Mouse (Mus musculus): ENCODE measurements at regions not wholly inside any gene's neighbourhood (a gene's known extent, or its start where the extent isn't known, plus 50 kb on each side); places are given as distances from the start of the nearest gene placed in this dataset.
A peak's percentile ranks its signal among the peaks of the same experiment; 100 is the strongest.

DNA sequence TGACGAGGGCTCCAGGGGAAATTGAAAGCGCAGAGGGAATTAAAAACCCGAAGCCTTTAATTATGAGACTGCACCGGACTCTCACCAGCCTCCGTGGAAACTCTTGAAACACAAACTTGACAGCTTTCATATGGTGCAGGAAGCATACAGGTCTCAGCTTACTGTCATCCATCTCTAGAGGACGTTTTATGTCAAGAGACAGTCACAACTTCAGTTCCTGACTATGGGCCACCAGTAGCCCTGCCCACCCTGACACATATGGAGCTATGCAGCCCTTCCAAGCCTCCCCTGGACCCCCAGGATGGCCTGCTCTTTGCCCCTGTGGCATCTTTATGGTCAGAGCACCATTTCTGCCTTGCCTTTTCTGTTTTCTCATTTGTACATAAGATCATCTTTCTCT lies 530.0 kb downstream of the Vrk1 start:
- ATAC-seq (ENCODE audit: insufficient number of reproducible peaks, low FRiP score, low TSS enrichment) = no peak

DNA sequence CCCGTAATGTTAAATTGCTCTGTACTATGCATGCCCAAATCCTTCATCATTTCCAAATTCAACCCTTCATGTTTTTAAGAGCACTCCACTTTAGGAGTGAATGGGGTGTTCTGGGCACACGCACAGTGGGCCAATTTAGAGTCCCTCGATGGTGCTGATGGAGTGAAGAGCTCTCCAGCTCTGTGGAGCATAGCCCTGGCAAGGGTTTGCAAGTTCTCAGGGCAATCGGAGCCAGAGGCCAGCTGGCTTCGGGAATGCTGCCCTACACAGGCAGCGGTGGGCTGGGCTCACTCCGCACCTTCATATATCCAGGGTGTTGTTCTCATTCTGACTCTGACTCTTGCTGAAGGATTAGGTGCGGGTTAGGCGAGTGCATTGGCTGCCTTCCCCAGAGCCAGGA lies 549.5 kb downstream of the Vrk1 start:
- ATAC-seq (ENCODE audit: insufficient number of reproducible peaks, low FRiP score, low TSS enrichment) = no peak

DNA sequence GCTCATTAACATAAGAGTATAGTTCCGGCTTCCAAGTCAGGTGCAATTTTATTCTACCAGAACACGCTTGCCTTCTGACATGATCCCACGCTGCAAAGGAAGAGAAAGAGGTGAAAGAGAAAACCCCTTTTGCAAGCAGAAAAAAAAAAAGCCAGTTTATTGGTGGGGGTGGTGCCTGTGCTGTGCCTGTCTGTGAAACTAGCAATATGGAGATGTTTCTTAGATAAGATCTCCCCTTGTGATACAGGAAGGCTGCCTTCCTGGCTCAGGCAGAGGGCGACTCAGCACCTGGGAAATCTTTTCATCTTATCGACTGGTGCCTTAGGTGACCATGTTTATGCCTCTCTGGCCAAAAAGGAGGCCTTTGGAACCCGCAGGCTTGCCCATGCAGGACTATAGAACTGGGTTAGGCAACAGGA lies 555.2 kb downstream of the Vrk1 start:
- ATAC-seq (ENCODE audit: insufficient number of reproducible peaks, low FRiP score, low TSS enrichment) = no peak

DNA sequence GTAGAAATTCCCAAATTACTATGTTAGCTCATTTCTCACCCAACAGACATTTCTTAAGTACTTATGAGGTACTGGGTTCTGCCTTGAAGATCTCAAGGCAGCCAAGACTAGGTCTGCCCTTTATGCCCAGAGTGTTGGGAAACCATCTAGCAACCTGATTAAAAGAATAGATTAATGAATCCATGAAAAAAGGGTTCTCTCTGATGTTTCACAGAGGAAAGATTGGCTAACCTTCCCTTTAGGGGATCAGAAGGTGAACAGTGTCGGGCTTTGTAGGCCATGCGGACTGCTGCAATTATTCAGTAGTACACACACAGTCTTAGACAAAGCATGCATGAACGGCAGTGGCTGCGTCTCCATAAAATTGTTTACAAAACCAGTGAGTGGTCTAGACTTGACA lies 556.3 kb downstream of the Vrk1 start:
- ATAC-seq (ENCODE audit: insufficient number of reproducible peaks, low FRiP score, low TSS enrichment) = no peak

DNA sequence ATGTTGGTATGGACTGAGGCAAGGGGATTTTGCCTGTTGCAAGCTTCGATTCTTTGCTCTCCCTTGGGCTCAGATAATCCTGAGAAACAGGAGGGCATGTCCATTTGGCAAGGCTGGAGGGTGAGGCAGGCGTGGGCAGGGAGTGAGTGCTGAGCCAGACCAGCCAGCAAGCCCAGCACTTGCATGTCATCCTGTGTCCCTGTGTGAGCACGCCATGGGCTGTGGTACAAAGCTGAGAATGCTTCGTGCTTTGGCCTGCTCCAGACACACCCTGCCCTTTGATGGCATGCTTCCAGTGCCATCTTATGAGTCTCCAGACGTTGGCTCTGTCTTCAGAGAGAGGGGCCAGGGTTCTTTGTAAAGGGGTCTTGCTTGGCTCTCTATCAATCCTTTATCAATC lies 557.1 kb downstream of the Vrk1 start:
- ATAC-seq (ENCODE audit: insufficient number of reproducible peaks, low FRiP score, low TSS enrichment) = no peak

DNA sequence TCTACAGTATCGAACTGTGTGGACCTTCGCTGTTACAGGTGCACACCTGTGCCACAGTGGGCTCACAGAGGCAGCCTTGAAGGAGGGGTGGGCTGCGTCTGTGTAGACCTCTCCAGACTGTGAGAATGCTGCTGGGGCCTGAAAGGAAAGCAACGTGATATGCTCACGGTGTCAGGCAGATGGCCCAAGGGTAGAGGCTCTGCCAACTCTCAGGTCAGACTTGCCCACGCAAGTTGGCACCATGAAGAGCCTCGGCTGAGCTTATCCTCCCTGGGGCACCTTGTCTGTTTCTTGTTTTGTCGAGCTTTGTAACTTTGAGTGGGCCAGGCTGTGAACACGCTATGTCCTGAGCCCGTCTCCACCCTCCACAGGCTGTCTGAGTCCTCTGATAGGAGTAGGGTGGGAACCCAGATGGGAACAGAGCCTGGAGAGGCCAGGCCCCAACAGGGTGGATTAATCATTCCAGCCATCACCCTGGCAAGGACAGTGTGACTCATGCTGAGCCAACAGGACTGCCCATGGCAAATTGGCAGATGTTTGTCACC lies 558.6 kb downstream of the Vrk1 start:
- ATAC-seq (ENCODE audit: insufficient number of reproducible peaks, low FRiP score, low TSS enrichment) = no peak

DNA sequence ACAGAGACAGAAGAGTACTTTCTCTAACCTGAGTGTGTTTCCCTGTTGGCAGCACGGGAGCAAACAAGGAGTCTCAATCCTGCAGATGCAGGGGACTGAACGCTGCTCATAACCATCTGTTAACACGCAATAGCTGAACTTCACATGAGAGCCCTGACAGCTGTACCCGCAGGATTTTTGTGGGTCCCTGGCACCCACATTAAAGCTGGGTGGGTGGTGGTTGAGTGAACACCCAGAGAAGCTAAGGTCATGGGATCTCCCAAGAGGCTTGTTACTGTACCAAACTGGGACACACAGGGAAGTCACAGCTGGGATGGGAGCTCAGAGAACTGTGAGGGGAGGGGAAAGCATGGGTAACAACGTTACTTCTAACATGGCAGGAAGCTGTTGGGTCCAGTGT lies 562.9 kb downstream of the Vrk1 start:
- no peak for ATAC-seq (ENCODE audit: insufficient number of reproducible peaks, low FRiP score, low TSS enrichment)

DNA sequence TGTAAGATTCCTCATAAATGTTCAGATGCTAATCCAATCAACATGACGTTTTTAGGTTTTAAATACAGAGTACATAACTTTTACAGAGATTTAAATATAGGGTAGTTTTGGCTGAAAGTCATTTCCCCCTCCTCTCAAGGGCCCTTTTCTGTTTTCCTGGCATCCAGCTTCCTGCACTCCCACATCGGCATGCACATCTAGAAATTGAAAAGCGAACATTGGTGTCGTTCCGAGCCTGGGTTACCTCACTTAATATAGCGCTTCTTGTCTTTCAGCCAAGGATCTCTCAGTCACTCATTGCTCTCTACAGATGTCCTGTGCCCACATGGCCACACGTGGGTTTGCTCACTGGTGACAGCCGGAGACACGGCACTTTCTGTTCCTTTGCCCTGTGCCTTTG lies 572.7 kb downstream of the Vrk1 start:
- no peak for ATAC-seq (ENCODE audit: insufficient number of reproducible peaks, low FRiP score, low TSS enrichment)

DNA sequence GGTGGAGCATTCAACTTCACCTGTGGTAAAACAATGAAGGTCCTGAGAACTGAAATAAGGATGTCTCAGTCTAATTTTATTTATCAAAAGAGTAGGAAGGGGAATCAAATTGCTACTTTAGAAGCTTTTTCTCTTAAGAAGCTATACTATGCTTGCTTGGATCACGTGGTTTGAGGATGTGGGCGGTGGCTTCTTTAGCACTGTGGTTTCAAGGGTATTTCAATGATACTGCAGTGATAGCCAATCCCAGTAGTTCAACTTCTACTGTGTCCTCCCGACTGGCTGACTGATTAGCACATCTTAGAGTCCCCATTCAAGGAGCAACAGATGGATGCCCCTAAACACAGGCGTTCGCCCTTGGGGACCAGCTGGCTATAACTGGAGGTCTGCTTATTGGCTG lies 575.6 kb downstream of the Vrk1 start:
- ATAC-seq (ENCODE audit: insufficient number of reproducible peaks, low FRiP score, low TSS enrichment) = no peak

DNA sequence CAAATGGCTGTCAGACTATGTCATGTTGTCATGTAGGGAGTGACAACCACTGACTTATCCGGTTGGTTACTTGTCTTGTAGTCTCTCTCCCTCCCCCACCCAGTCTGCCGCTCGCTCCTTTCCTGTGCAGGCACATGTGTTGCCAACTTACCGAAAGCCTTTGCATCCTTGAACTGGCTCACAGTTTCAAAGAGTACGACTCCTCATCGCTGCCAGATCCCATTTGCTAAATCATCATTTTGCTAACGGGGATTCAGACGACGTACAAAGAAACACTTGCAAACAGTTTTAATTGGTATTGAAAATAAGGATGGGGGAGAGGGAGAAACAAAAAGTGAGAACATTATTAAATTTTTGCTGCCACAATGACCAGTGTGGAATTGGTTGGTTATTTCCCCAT lies 582.7 kb downstream of the Vrk1 start:
- no peak for ATAC-seq (ENCODE audit: insufficient number of reproducible peaks, low FRiP score, low TSS enrichment)

DNA sequence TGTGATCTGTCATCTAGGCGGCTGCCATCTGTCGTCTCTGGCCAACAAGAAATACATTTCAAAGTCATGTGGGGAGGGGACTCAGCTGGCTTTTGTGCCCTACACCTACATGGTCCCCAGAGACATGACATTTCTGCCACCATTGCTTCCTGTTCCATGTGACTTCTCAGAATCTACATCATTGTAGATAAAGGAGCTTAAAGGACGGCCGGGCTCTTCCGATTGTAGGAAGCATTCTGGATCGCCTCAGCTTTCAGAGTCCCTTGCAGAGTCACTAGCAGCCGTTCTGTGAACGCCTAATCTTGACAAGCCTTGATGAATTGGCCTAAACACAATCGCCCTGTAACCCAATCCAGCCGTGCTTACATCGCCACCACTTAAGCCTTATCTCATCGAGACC lies 587.6 kb downstream of the Vrk1 start:
- no peak for ATAC-seq (ENCODE audit: insufficient number of reproducible peaks, low FRiP score, low TSS enrichment)

DNA sequence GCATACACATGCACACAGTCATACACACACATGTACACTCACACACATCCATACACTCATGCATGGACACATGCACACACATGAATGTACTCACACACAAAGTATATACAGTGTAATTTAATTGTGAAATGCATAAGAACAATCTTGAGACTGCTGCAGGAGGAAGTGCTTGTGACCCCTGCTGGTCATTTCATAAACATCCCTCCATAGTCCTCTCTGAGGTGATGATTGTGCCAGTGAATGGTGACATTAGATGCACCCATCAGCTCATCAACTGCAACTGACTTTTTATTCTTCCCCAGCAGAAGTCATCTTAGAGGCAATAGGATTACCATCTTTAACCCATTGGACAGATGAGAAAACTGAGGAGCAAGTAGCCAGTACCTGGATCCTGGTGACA lies 597.2 kb downstream of the Vrk1 start:
- no peak for ATAC-seq (ENCODE audit: insufficient number of reproducible peaks, low FRiP score, low TSS enrichment)

DNA sequence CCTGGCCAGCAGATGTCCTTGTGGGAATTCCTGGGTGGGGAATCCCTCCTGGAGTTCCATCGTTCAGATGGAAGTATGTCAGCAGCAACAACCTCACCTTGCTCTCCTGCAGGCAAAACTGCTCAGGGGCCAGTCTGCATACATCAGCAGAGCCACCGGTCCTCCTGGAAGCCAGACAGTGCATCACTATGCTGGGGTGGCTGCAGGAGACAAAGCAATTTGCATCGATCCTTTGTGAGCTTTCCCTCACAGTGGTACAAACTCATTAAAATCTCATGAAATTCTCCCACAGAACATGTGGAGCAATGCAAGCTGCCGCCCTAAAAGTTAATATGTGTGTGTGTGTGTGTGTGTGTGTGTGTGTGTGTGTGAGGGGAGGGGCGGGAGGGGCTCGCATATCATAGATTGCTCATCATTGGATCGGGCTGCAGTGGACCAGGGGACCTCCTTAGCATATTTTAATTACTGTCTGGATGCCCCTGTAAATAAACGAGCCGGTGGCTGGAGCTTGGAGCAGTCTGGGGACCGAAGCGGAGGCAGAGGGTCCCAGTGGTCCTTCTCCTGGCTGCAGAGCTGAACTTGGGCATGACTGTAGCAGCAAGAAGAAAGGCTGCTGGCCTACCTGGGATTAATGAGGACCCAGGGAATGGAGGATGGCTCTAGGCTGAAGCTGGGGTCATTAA lies 597.8 kb downstream of the Vrk1 start:
- no peak for ATAC-seq (ENCODE audit: insufficient number of reproducible peaks, low FRiP score, low TSS enrichment)

DNA sequence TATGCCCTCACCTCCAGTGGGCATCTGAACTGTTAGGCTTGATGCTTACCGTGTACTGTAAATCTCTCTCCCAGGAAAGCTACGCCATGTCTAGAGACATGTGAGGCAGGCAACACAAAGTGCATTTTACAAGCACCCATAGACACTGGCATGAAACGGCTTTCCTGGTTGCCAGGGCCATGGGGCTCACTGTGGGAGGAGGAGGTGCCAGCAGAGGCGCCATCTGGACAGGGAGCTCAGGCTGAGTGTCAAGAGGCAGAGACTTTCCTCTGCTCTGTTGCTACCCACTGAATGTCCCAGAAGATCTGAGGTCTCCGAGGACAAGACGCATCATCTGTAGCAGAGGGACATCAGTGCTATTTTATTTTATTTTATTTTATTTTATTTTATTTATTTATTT lies 608.7 kb downstream of the Vrk1 start:
- peak; percentile 63 for ATAC-seq (ENCODE audit: insufficient number of reproducible peaks, low FRiP score, low TSS enrichment)

DNA sequence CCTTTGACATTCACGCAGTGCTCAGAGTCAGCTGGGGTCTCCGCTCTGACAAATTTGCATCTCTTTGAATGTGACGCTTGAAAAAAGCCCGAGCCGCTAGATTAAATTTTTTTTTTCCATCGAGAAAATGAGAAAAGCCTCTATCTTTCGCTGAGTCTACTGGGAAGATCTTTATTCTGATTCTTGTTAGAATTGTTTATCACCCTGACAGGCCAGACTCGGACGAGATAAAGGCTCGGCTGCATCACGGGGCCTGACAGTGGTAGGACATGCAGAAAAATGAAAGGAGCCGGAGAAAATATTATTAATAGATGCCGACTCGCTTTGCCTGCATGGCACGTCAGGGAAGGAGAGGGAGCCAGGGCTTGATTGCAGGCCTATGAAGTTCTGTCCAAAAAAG lies 616.8 kb downstream of the Vrk1 start:
- no peak for ATAC-seq (ENCODE audit: insufficient number of reproducible peaks, low FRiP score, low TSS enrichment)

DNA sequence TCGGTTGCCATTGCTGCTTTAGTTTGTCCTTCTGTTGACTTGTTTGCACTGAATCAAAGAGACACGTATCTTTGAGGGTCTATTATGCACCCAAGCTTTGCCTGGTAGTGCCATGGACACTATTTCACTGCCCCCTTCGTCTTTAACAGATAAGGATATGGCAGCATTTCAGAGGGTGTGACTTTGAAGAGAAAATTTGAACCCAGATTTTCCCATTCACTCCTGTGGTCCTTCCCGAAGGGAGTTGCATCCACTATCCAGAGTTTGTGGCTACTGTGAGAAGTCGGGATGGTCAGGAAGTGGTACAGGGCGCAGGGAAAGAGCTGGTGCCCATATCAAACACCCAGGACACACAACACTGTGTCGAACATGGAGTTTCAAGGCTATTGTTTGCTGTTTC lies 622.5 kb downstream of the Vrk1 start:
- ATAC-seq (ENCODE audit: insufficient number of reproducible peaks, low FRiP score, low TSS enrichment) = no peak

DNA sequence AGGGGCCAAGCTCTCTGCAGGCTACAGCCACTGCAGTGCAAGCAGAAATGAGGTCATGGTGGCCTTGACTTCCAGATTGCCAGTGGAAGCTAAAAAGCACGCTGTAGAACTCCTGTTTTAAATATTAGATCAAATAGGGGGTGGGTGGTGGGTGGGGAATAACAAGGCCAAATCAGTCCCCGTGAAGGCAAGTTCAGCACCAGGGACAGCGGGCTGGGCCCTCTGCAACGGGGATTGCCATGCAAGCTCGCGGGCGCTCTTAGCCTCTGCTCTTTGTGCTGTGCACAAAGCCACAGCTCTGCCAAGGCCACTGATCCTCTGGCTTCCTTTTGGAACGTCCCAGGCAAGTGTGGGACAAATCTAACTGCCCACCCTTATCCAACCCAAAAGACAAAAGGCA lies 623.1 kb downstream of the Vrk1 start:
- ATAC-seq (ENCODE audit: insufficient number of reproducible peaks, low FRiP score, low TSS enrichment) = no peak

DNA sequence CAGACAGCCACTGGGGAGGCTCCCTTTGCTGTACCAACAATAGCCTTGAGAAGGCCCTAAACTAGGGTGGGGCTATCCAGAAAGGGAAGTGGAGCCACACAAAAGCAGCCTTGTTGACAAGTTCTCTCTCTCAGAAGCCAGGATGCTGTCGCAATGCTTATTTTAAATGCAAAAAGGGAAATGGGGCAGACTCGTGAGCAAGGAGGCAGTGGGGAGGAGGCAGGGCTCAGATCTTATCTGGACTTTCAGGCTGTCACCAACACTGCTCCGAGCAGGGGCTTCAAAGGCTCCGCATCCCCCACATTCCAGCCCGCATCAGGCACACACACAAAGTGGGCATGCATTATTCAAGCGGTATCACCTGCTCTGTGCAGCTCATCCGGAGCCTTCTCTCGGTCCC lies 648.3 kb downstream of the Vrk1 start:
- no peak for ATAC-seq (ENCODE audit: insufficient number of reproducible peaks, low FRiP score, low TSS enrichment)

DNA sequence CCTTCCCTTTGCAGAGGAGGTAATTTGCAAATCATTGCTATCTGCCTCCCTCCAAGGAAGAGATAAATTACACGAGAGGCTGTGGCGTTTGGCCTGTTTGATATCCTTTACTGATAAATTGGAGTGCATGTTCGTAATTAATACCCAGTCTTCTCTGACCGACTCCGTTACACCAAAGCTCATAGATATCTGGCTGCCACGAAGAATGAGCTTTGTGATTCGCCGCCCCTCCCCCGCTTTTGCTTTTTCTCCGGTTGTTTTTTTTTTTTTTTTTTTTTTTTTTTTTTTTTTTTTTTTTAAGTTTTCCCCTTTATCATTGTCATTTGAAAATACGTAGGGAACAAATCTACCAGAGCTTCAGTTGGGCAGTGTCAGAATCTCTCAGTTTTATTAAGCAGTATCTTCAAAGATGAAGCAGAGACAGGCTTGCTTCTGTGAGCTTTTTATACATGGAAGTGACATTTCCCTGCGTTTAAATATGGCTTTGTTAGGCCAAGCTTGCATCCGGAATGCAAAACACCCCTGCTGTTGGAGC lies 663.3 kb downstream of the Vrk1 start:
- ATAC-seq (ENCODE audit: insufficient number of reproducible peaks, low FRiP score, low TSS enrichment) = no peak

DNA sequence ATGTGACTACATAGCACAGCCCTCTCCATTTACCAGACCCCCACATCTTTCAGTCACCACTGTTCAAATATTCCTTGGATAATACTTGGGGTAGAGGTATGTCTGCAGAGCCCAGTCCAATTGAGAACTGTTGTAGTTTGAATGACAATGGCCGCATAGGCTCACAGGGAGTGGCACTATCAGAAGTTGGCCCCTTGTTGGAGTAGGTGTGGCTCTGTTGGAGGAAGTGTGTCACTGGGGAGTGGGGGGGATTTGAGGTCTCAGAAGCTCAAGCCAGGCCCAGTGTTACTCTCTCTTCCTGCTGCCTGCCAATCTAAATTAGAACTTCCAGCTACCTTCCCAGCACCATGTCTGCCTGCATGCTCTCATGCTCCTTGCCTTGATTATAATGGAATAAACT lies 664.7 kb downstream of the Vrk1 start:
- no peak for ATAC-seq (ENCODE audit: insufficient number of reproducible peaks, low FRiP score, low TSS enrichment)

DNA sequence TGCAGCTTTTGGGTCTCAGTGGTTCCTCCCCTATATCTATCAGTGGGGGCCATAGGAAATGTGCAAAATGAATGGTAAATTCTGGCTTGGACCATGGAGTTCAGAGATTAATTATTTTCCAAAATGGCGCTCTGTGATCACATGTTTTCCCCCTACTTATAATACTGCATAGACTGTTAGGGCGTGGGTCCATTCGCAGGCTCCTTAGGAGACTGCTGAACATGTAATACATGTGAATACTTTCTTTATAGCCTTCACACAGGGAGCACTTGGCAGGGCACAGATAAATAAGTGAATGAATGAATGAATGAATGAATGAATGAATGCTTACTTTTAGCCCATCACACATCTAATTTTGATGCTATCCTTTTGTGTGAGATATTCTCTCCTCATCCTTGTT lies 666.1 kb downstream of the Vrk1 start:
- no peak for ATAC-seq (ENCODE audit: insufficient number of reproducible peaks, low FRiP score, low TSS enrichment)

DNA sequence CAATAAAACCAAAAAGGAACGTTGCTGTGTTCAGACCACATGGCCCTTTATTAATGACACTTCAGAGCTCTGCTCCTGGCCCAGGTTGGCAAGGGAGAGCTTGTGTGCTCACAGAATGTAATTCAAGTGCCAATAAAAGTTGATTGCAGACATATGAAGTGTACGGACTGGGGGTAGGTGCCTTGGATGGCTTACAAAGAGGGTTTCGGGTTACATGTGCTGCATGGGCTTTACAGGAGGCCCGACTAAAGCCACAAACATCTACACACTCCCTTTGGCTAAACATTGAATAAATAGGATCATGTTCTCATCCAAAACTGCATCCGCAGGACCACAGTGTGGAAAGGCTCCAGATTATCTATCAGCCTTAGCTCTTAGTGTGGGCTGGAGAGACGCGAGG lies 666.5 kb downstream of the Vrk1 start:
- ATAC-seq (ENCODE audit: insufficient number of reproducible peaks, low FRiP score, low TSS enrichment) = no peak
